Mouse (Mus musculus): ENCODE measurements at regions not wholly inside any gene's neighbourhood (a gene's known extent, or its start where the extent isn't known, plus 50 kb on each side); places are given as distances from the start of the nearest gene placed in this dataset.

DNA sequence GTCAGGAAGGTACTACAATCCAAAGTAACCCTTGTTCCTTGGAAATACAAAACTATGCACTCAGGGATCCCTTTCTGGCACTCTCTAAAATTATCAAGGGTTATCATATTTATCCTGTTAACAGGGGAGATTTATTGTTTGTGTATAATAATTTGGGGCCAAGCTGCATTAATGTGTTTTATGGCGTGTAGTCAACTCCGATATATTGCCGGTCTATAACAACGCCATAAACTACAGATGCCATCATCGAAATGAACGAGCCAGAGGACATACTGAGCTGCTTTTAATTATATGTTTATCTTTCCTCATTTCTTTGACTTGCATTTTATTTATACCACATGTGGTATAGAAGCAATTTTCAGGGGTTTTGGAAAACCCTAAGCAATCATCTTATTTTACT is 147.2 kb downstream of the Nr2f2 start:
- no peak for DNase-seq (ENCODE audit: low read depth, low spot score)

- no peak for DNase-seq (ENCODE audit: low read depth, low spot score)
Observed at GRCm38 (mm10) chr7:70217137-70217536, 149.4 kb downstream of the Nr2f2 start.

DNA sequence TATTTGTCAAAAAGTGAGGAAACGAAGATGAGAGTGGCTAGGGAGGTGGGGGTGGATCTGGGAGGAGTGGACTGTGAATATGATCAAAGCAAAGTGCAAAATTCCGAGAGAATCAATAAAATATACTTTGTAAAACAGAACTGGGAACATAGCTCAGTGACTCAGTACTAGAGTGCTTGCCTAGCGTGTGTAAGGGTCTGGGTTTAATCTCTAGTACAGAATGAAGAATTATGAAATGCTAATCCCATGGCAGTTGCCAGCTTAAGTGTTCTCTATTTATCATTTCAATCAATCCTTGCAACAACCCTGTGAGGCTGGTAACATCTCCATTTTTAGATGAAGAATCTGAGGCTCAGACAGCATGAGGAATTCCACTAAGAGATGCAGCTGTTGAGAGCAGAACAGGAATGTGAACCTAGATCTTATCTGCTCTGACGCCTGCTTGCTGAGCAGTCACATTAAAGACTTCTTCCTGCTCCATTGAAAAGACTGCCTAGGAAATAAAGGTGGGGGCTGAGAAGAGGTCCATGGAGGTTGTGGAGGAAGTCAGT is 152.5 kb downstream of the Nr2f2 start:
- no peak for DNase-seq (ENCODE audit: low read depth, low spot score)

- DNase-seq (ENCODE audit: low read depth, low spot score) = no peak
Observed at GRCm38 (mm10) chr7:70205900-70206299, 160.6 kb downstream of the Nr2f2 start.

GRCm38 (mm10) chr7:70200188-70200587 is 166.3 kb downstream of the Nr2f2 start:
- DNase-seq (ENCODE audit: low read depth, low spot score) = no peak

GRCm38 (mm10) chr7:70178956-70179355 is 187.6 kb downstream of the Nr2f2 start:
- no peak for DNase-seq (ENCODE audit: low read depth, low spot score)

- DNase-seq (ENCODE audit: low read depth, low spot score) = no peak
Observed at GRCm38 (mm10) chr7:70178006-70178405, 188.5 kb downstream of the Nr2f2 start.

- no peak for DNase-seq (ENCODE audit: low read depth, low spot score)
Observed at GRCm38 (mm10) chr7:70176686-70177259, 189.8 kb downstream of the Nr2f2 start.

DNA sequence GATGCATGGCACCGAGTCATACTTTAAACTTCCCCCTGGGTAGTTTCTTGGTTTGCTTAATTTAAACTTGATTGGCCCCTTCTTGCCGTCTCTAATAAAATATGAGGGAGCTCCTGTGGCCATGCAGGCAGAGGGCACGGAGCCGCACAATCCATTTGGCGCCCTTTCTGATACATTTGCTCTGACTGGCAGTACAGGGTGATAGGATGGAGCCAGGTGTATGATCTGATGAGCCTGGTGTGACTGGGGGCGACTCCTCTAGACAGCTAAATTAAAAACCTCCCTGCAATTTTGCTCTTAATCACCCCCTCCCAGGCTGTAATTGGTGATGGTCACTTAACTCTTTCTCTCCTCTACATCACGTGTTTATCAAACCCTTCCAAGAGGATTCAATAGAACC is 190.4 kb downstream of the Nr2f2 start:
- DNase-seq (ENCODE audit: low read depth, low spot score) = no peak

DNA sequence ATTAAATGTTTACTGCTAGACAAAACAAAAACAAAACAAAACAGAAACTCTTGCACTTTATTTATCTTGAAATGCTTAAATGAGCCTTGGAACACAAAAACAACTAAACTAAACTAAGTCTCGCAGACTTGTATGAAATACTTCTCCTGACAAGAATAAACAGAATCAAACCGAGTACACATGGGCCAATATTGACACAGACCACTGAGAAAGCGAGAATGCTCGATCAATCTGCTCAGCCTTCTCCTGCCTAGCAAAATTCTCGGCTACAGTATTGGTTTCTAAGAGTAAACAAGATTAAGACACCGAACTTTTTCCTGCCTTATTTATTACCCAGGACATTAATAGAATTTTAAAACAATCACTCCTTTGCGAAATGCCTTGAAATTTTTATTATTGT is 194.1 kb downstream of the Nr2f2 start:
- DNase-seq (ENCODE audit: low read depth, low spot score) = no peak

DNA sequence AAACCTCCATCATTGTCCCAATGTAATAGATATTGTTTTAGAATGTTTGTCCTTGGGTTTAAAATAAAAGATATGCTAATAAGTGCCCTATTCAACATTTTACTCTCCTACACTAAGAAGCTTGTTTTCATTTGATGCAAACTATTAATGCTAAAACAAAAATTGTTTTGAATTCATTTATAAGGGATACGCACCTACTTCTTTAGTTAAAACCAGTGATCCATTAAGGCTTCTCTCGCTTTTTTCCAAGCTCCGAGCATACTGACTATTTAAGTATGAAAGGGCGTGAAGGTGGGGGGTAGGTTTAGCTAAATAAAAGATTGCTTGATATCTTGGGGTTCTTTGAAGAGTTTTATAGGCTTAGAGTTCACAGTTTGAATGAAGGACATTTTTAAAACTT is 195.1 kb downstream of the Nr2f2 start:
- DNase-seq (ENCODE audit: low read depth, low spot score) = no peak

DNA sequence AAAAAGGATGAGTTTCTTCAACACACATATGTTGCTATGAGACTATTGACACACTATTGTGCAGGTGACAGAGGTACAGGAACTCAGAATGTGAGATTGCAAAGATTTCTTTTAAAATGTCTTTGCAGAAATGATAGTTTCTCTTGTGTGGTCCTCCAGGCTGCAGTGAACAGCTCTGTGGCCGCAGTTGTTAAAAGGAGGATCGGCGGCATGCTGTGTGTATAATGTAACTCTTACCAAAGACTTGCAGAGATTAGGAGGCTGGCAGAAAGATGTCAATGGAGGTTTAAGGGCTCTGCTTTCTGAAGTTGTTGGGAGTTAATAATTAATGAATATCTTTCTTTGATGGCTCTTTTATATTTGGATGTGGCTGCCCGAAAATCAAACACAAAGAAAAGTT is 198.5 kb downstream of the Nr2f2 start:
- DNase-seq (ENCODE audit: low read depth, low spot score) = no peak

GRCm38 (mm10) chr7:70166081-70166480 is 200.5 kb downstream of the Nr2f2 start:
- DNase-seq (ENCODE audit: low read depth, low spot score) = no peak

DNA sequence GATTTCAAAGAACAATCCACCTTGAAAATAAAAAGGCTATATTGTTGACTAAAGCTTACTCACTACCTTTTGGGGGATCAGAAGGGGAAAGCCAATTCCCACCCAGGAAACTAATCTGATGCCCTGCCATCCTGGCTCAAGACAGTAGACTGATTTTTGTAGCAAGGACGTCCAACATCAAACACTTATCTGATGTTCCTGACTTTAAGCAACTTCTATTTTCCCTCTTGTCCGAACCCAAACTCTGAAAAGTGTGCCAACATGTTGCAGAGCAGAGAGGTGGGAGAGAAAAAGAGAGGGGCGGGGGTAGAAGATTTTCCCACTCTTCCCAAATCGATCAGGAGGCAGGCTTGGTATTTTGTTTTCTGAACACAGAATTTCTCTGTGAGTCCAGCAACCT is 201.0 kb downstream of the Nr2f2 start:
- no peak for DNase-seq (ENCODE audit: low read depth, low spot score)

DNA sequence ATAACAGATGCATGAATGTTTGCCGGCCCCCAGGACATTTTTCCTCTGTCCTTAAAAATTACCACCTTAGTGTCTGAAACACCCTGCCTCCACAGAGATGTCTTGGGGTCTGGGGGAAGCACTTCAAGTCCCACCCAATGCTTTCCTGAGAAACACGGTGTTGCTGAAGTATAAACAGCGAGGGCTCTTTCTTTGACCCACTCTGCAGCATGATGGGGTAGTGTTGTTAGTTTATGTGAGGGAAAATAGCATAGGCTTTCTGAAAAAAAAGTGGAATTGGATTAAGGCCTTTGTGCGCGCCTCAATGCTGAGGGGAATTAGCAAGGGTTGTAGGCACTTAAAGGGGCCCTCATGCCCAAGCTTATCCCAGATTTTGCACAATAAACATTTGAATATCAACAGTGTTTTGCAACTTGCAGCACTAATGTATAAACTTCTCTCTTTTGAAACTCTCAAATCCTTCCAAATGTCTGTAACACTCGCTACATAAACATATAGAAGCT is 201.8 kb downstream of the Nr2f2 start:
- no peak for DNase-seq (ENCODE audit: low read depth, low spot score)

GRCm38 (mm10) chr7:70158531-70158930 is 208.0 kb downstream of the Nr2f2 start:
- no peak for DNase-seq (ENCODE audit: low read depth, low spot score)

DNA sequence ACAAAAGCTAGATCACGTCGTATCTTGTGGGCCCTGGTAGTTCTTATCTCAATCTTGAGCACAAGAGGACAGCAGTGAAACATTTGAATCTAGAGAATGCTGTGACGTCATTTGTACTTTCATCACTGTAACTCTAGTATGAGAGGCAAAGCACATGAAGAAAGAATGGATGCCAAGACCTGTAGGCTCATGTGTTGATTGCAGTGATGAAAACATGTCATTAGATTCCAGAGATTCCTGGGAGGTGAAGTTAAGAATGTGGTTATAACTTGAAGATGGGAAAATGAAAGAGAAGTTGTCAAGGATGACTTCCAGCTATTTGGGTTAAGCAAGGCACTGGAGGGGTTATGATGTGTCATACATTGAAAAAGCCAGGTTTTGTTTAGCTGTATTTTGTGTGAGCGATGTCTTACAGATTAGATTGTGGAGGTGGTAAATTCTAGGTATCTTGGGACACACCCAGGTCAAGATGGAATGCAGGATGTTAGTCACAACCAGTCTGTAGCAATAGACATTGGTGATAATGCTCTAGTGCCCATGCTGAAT is 221.7 kb downstream of the Nr2f2 start:
- DNase-seq (ENCODE audit: low read depth, low spot score) = no peak

DNA sequence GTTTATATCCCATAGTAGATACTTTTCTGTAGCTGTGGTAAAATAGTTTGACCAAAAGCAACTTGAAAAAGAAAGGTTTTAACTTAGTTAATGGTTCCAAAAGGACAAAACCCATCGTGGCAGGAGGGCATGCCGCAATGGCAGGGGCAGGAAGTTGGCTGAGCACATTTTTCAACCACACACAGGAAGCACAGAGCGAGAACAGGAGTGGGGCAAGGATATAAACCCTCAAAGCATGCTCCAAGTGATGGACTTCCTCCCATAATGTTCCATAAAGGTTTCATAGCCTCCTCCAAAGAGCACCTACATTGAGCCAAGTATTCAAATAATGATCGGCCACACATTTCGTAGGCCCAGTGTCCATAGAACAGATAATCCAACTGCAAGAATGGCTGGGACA is 229.7 kb downstream of the Nr2f2 start:
- no peak for DNase-seq (ENCODE audit: low read depth, low spot score)

DNA sequence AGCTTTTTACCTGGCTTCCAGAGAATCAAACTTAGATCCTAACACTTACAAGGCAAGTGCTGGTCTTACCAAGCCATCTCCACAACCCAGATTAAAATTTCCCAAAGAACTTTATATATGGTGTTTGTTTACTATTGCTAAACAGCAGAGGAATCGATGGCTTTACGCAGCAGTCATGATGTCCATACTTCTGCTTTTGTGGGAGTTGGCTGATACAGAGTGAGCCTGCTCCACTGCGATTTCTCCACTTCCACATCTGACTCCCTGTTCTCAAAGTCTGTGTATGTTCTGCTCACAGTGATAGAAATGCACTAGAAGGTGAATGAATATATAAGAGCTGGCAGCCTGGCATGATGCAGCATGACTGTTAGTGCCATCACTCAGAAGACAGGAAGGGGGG is 231.1 kb downstream of the Nr2f2 start:
- no peak for DNase-seq (ENCODE audit: low read depth, low spot score)

- DNase-seq (ENCODE audit: low read depth, low spot score) = no peak
Observed at GRCm38 (mm10) chr7:70129963-70130362, 236.6 kb downstream of the Nr2f2 start.

GRCm38 (mm10) chr7:70122818-70123217 is 243.7 kb downstream of the Nr2f2 start:
- no peak for DNase-seq (ENCODE audit: low read depth, low spot score)

- no peak for DNase-seq (ENCODE audit: low read depth, low spot score)
Observed at GRCm38 (mm10) chr7:70119517-70119916, 247.0 kb downstream of the Nr2f2 start.

DNA sequence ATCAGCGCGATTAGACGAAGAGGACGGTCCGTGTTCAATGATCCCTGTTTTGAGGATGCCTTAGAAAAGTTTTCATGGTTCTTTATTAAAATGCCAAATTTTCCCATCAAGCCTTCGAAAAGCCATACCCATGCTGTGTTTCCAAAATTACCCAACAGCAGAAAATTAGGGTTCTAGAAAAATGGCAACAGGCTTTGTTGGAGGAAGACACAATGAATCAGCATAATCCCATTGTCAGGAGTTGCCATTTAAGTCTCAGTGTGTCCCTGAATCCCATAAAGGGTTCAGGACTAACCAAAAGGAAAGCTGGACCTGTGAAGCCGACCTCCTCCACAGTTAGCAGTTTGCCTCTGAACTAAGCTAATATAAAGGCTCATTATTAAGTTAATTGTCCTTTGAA is 247.6 kb downstream of the Nr2f2 start:
- DNase-seq (ENCODE audit: low read depth, low spot score) = no peak

Measured in WW6 (cell line).